Mouse (Mus musculus) hindbrain, embryonic 14.5 days (tissue): ENCODE data around the gene Nodal. TPM values are rescaled to one million over a fixed set of nuclear protein-coding genes. Genes with fewer than 3 reads are reported as not detected.
A peak's percentile ranks its signal among the peaks of the same experiment; 100 is the strongest.

ENCODE experiments used
- ATAC-seq: fragments of 200-750 bp; cut with Nextera tagmentation; 2 replicates; pipeline ENCODE4 v1.8.0; 2017; ENCODE audit warnings: moderate number of reproducible peaks, mild to moderate bottlenecking, moderate TSS enrichment, moderate library complexity; ENCODE audit not compliant: low FRiP score
- DNase-seq: peaks from one replicate; pipeline ENCODE4 v3.0.0-alpha.2; 2015; ENCODE audit warnings: low spot score
- H3K27ac ChIP-seq: fragments of 300-500 bp; sonication (generic); 2 replicates; pipeline ENCODE4 v1.5.1; 2014; ENCODE audit warnings: mild to moderate bottlenecking, moderate library complexity
- H3K27me3 ChIP-seq: fragments of 300-500 bp; sonication (generic); 2 replicates; pipeline ENCODE4 v1.6.1; 2014; ENCODE audit warnings: mild to moderate bottlenecking, low read length, mixed read lengths; ENCODE audit not compliant: control insufficient read depth, insufficient read depth
- H3K36me3 ChIP-seq: fragments of 300-500 bp; sonication (generic); replicated peaks from 2 replicates; pipeline ENCODE4 v1.6.1; 2014; ENCODE audit not compliant: control insufficient read depth, insufficient read depth
- H3K4me1 ChIP-seq: fragments of 300-500 bp; sonication (generic); replicated peaks from 2 replicates; pipeline ENCODE4 v1.6.1; 2014; ENCODE audit warnings: antibody characterized with exemption, low read length, mixed read lengths; ENCODE audit not compliant: control insufficient read depth, insufficient read depth
- H3K4me2 ChIP-seq: fragments of 300-500 bp; sonication (generic); replicated peaks from 2 replicates; pipeline ENCODE4 v1.6.1; 2014; ENCODE audit warnings: mild to moderate bottlenecking, moderate library complexity
- H3K4me3 ChIP-seq: fragments of 300-500 bp; sonication (generic); replicated peaks from 2 replicates; pipeline ENCODE4 v1.5.1; 2014; ENCODE audit warnings: mild to moderate bottlenecking, low read length
- H3K9ac ChIP-seq: fragments of 300-500 bp; sonication (generic); 2 replicates; pipeline ENCODE4 v1.6.1; 2014
- H3K9me3 ChIP-seq: fragments of 300-500 bp; sonication (generic); 2 replicates; pipeline ENCODE4 v1.6.1; 2016; ENCODE audit warnings: low read length; ENCODE audit not compliant: control insufficient read depth
- WGBS: fragments of 180-500 bp; shearing (Covaris S2); extraction: QIAGEN DNeasy Blood & Tissue Kit; methylation state at CpG from one replicate; pipeline ENCODE4 v1.1.7; 2014; 5-methylcytosine and 5-hydroxymethylcytosine counted together
- polyA plus RNA-seq: library from polyadenylated mRNA; unstranded; fragments of >200 nt; fragmentation: Nextera tagmentation; extraction: Ambion mirVana; gene quantifications from 2 replicates; pipeline ENCODE4 v1.2.1, GENCODE M21; 2014

Nodal gene
- polyA plus RNA-seq, 1 experiment from 2014 or later: 0.29 TPM

DNA sequence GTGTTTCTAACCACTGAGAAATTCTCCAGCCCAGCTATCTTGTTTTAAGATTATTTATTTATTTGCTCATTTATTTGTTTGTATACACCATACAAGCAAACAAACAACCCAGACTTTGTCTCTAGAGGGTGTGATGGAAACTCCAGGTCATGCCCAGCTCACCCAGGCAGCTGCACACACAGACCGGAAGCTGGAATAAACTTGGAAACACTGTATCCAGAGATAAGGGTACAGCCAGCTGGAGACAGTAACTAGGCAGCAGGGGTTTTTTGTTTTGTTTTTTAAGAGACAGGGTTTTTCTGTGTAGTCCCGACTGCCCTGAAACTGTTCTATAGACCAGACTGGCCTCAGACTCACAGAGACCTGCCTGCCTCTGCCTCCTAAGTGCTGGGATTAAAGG is 27.6 kb upstream of the Nodal start:
- H3K27me3 ChIP-seq: no peaks in the 10 kb centered on the region
- WGBS: 60% methylated on average over 2 of the region's 2 CpGs
- no peak overlapping the region for H3K4me2 ChIP-seq
- no peak overlapping the region for H3K4me3 ChIP-seq
- ATAC-seq: no peak
- H3K9me3 ChIP-seq: no peaks in the 10 kb centered on the region
- no peaks in the 10 kb centered on the region for H3K4me1 ChIP-seq
- no peak overlapping the region for H3K9ac ChIP-seq
- no peak overlapping the region for H3K27ac ChIP-seq
- no peak for DNase-seq
- no peaks in the 10 kb centered on the region for H3K36me3 ChIP-seq

DNA sequence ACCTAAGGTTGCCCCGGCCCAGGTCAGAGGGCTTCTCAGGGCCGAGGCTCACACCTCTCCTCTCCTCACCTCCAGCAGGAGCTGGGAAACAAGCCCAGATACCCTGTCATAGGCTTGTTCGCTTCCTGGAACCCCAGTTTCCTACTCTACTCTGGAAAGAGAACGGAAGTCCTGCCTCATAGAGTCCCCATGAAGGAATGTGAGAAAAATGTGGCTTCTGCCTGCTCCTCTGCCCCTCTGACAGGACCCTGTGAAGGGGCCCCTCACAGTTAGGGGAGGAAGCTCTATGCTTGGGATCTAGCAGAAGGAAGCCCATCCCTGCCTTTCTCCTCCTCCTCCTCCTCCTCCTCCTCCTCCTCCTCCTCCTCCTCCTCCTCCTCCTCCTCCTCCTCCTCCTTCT is 25.2 kb upstream of the Nodal start:
- DNase-seq (no peak), ATAC-seq (no peak)
- no peaks in the 10 kb centered on the region for H3K4me1 ChIP-seq
- no peak overlapping the region for H3K4me3 ChIP-seq
- no peak overlapping the region for H3K27ac ChIP-seq
- H3K36me3 ChIP-seq: no peaks in the 10 kb centered on the region
- WGBS: 60% methylated on average over 4 of the region's 4 CpGs
- no peaks in the 10 kb centered on the region for H3K27me3 ChIP-seq
- H3K9me3 ChIP-seq: no peaks in the 10 kb centered on the region
- no peak overlapping the region for H3K9ac ChIP-seq
- H3K4me2 ChIP-seq: no peak overlapping the region

- Histone ChIP-seq H3K27me3 (no peaks in the 10 kb centered on the region), H3K9ac (no peak overlapping the region), H3K4me3 (no peak overlapping the region), H3K4me1 (no peaks in the 10 kb centered on the region), H3K27ac (no peak overlapping the region; the same call in 1 of the 2 replicates), H3K4me2 (no peak overlapping the region), H3K36me3 (no peaks in the 10 kb centered on the region), H3K9me3 (no peaks in the 10 kb centered on the region)
- no peak for DNase-seq
- WGBS: 27% methylated on average over 9 of the region's 9 CpGs
- ATAC-seq: no peak
These were observed 23.2 kb upstream of the Nodal start for GRCm38 (mm10) chr10:61394476-61395136.

- Histone ChIP-seq H3K4me2 (no peak overlapping the region), H3K27me3 (no peaks in the 10 kb centered on the region), H3K4me3 (no peak overlapping the region), H3K9ac (no peak overlapping the region), H3K36me3 (no peaks in the 10 kb centered on the region), H3K27ac (no peak overlapping the region), H3K4me1 (no peaks in the 10 kb centered on the region), H3K9me3 (no peaks in the 10 kb centered on the region)
- 49% methylated on average over 3 of the region's 3 CpGs for WGBS
- ATAC-seq: no peak
- no peak for DNase-seq
These were observed 19.6 kb upstream of the Nodal start for GRCm38 (mm10) chr10:61398125-61398524.

GRCm38 (mm10) chr10:61399156-61399734 is 18.5 kb upstream of the Nodal start:
- 27% methylated on average over 13 of the region's 13 CpGs for WGBS
- no peaks in the 10 kb centered on the region for H3K36me3 ChIP-seq
- no peak overlapping the region for H3K27ac ChIP-seq
- H3K27me3 ChIP-seq: no peaks in the 10 kb centered on the region
- ATAC-seq (peak; percentile 87), DNase-seq (peak; percentile 92)
- no peak overlapping the region for H3K4me2 ChIP-seq
- H3K9me3 ChIP-seq: no peaks in the 10 kb centered on the region
- H3K4me1 ChIP-seq: no peaks in the 10 kb centered on the region
- no peak overlapping the region for H3K4me3 ChIP-seq
- no peak overlapping the region for H3K9ac ChIP-seq

DNA sequence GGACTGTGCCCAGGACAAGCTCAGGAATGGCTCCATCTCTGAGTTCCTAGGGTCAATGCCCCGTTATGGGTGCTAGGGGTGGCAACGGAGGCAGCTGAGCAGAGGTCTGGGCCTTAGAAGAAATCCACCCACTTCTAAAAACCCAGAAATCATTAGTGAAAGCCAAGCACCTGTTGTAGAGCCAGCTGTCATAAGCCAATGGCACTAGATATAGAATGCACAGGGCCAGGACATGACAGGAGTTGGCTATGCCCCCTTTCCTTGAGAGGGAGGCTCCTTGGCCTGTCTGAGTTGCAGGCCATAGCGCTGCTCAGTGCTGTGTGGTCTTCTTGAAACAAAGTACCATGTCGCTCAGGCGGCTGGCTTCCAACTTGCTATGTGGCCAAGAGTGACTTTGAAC is 17.4 kb upstream of the Nodal start:
- Histone ChIP-seq H3K27ac (no peak overlapping the region), H3K27me3 (no peaks in the 10 kb centered on the region), H3K9ac (no peak overlapping the region), H3K4me3 (no peak overlapping the region), H3K36me3 (no peaks in the 10 kb centered on the region), H3K4me2 (no peak overlapping the region), H3K9me3 (no peaks in the 10 kb centered on the region), H3K4me1 (no peaks in the 10 kb centered on the region)
- WGBS: 89% methylated on average over 5 of the region's 5 CpGs
- no peak for DNase-seq
- ATAC-seq: no peak

DNA sequence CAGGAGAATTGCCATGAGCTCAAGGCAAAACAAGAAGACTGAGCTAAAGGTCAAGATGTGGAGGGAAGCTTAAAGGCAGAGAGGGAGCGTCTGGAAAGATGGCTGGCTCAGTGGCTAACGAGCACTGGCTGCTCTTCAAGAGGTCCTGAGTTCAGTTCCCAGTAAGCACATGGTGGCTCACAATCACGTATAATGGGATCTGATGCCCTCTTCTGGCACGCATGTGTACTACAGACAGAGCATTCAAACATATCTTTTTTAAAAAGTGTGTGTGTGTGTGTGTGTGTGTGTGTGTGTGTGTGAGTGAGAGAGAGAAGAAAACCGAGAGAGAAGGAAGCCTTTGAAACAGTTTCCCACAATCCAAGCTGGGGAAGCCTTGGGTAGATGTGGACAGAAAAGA is 15.3 kb upstream of the Nodal start:
- H3K27me3 ChIP-seq: no peaks in the 10 kb centered on the region
- no peaks in the 10 kb centered on the region for H3K4me1 ChIP-seq
- H3K36me3 ChIP-seq: no peaks in the 10 kb centered on the region
- no peaks in the 10 kb centered on the region for H3K9me3 ChIP-seq
- DNase-seq: no peak
- no peak overlapping the region for H3K4me2 ChIP-seq
- no peak for ATAC-seq
- H3K27ac ChIP-seq: no peak overlapping the region
- no peak overlapping the region for H3K9ac ChIP-seq
- H3K4me3 ChIP-seq: no peak overlapping the region
- 74% methylated on average over 5 of the region's 5 CpGs for WGBS

GRCm38 (mm10) chr10:61402911-61403310 is 14.9 kb upstream of the Nodal start:
- ATAC-seq (no peak), DNase-seq (no peak)
- Histone ChIP-seq H3K9ac (no peak overlapping the region), H3K9me3 (no peaks in the 10 kb centered on the region), H3K4me1 (no peaks in the 10 kb centered on the region), H3K4me3 (no peak overlapping the region), H3K36me3 (no peaks in the 10 kb centered on the region), H3K4me2 (no peak overlapping the region), H3K27me3 (no peaks in the 10 kb centered on the region), H3K27ac (no peak overlapping the region)
- 96% methylated on average over 2 of the region's 2 CpGs for WGBS

- no peak overlapping the region for H3K27ac ChIP-seq
- no peak overlapping the region for H3K4me3 ChIP-seq
- ATAC-seq: no peak
- H3K4me2 ChIP-seq: no peak overlapping the region
- H3K36me3 ChIP-seq: no peaks in the 10 kb centered on the region
- no peaks in the 10 kb centered on the region for H3K9me3 ChIP-seq
- no peaks in the 10 kb centered on the region for H3K4me1 ChIP-seq
- no peaks in the 10 kb centered on the region for H3K27me3 ChIP-seq
- no peak for DNase-seq
- WGBS: 21% methylated on average over 10 of the region's 10 CpGs
- no peak overlapping the region for H3K9ac ChIP-seq
These were observed 11.8 kb upstream of the Nodal start for GRCm38 (mm10) chr10:61405958-61406357.

GRCm38 (mm10) chr10:61409776-61410175 is 8.0 kb upstream of the Nodal start:
- Histone ChIP-seq H3K27ac (no peak overlapping the region), H3K9ac (no peak overlapping the region), H3K36me3 (no peaks in the 10 kb centered on the region), H3K27me3 (no peaks in the 10 kb centered on the region), H3K4me1 (no peaks in the 10 kb centered on the region), H3K9me3 (no peaks in the 10 kb centered on the region), H3K4me3 (no peak overlapping the region), H3K4me2 (no peak overlapping the region)
- WGBS: 6% methylated on average over 4 of the region's 4 CpGs
- ATAC-seq (no peak), DNase-seq (no peak)
